Mouse (Mus musculus) cerebral cortex, adult 2 months (tissue): ENCODE results near the gene Ppp6r1.

Experiments used
- WGBS: fragments of 180-500 bp; shearing (Covaris S2); methylation state at CpG from one replicate; pipeline ENCODE4 v1.1.7; 2018; 5-methylcytosine and 5-hydroxymethylcytosine counted together

Gene Ppp6r1

DNA sequence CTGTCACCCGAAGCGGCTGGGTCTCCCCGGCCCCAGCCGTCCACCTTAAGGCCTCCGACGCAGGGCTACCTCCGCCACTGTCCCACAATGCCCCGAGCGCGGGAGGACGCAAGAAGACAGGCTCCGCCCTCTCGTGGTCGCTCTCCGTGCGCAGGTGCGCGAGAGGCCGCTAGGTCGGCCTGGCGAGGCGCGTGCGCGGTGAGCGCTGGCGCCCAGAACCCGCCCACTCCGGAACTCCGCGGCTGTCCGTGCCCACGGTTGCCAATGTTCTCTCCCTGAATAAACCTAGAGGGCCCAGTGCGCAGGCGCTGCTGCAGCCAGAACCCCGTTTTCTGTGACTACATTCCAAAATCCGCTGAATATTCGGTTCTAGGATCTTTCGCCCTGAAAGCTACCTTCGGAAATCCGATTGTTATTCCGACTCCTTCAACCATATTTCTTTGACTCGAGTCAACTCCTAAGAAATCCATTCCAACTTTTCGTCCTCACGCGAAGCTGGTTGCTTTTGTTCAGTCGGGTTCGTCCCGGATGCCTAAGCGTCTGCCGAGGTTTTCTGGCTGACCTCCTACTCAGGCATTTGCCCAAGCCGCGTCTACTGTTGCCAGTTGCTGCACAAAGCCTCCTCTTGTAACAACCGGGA, at the start of gene Ppp6r1:
TSS of gene Ppp6r1 (minus strand) at position 108 of the 640 bp plus-strand sequence.
- under 1% methylated on average over 54 of the region's 54 CpGs for WGBS

DNA sequence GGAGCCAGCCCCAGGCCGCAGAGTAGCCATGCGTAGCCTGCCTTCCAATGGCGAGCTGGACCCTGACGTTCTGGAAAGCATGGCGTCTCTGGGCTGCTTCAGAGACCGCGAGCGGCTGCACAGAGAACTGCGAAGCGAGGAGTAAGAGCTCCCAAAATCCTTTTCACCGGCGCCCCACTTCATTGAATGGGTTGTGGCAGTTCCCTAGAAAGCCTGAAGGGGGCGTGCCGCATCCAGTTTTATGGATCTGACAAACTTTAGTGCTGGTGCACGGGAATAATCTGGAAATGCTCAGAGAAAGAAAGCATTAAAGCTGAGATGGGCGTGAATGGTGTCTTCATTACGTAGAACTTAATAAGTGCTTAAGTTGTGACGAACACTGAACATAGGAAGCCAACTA, 46.3 kb upstream of the Ppp6r1 start:
- 41% methylated on average over 18 of the region's 18 CpGs for WGBS

GRCm38 (mm10) chr7:4703195-4703594, 44.4 kb upstream of the Ppp6r1 start:
- 90% methylated on average over 7 of the region's 7 CpGs for WGBS

- 41% methylated on average over 8 of the region's 8 CpGs for WGBS
These were observed 43.5 kb upstream of the Ppp6r1 start for GRCm38 (mm10) chr7:4702334-4702733.

DNA sequence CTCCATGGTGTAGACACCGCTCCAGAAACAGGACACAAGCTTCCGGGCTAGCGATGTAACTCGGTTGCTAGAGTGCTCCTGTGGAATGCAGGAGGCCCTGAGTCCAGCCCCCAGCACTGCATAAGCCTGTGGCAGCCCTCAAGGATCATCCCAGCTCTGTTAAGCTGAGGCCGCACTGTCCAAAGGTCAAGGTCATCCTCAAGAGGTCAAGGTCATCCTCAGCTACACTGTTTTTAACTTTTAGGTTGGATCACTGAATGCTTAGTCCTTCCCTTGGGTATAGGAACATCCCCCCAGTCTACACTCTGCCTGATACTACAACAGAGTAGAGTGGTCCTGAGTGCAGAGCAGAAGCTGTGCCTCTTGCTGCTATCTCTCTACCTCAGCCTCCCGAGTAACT, 34.2 kb upstream of the Ppp6r1 start:
- WGBS, result 86% methylated on average over 6 of the region's 6 CpGs

GRCm38 (mm10) chr7:4690951-4691653, 32.3 kb upstream of the Ppp6r1 start:
- 5% methylated on average over 35 of the region's 35 CpGs for WGBS

DNA sequence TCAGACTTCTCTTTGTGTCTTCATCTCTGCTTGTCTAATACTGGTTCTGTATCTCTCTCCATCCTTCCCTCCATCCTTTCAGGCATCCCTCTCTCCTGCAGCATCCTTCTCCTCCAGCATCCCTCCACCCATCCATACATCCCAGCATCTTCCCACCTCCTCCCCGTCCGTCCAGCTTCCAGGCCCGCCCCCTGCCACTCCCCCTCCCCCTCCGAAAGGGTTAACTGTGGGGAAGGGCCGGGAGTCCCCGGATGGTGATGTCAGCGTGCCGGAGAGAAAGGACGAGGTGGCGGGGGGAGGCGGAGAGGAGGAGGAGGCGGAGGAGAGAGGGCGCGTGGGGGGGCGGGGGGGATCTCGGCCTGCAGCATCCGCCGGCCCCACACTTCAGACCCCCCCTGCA, 31.6 kb upstream of the Ppp6r1 start, which contains the start of gene Brsk1:
TSS of gene Brsk1 (plus strand) at position 218 of the 400 bp plus-strand sequence.
- 1% methylated on average over 14 of the region's 18 CpGs for WGBS

- WGBS, result 1% methylated on average over 32 of the region's 32 CpGs
These were observed 26.0 kb upstream of the Ppp6r1 start, which contains the start of gene Hspbp1 for GRCm38 (mm10) chr7:4684632-4685417. Gene Hspbp1 (minus strand): TSS chr7:4685068.

DNA sequence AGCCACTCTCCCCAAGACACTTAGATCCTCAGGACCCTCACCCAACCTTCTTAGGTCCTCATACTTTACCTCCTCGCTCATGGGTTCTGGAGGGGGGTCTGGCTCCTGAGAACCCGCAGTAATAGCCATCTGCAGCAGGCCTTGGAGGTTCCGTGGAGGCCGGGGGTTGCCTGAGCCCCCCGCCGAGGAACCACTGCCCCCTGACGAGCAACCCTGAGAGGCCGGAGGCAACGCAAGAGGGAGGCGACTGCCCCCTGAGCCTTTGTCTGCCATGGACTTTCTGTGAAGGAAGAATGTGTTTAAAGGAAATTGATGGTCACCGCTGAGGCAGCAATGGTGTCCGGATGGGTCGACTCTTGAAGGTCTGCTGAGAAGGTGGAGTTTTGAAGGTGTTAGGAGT, 25.4 kb upstream of the Ppp6r1 start:
- 1% methylated on average over 13 of the region's 13 CpGs for WGBS

DNA sequence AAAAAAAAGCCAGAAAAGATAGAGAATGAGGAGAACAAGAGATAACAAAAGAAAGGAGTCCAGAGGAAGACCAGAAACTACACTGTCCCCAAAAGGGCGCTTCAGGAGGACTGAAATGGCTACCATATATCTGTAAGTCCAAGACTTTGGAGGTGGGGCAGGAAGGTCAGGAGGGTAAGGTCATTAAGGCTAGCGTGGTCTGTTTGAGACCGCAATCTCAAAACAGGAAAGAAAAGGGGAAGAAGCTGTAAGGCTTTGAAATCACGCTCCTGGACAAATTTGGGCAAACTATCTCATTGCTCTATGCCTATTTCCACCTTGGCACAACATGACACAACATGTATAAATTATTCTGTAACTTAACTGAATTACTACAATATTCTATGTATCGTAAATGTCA, 24.5 kb upstream of the Ppp6r1 start:
- 82% methylated on average over 5 of the region's 5 CpGs for WGBS

- 84% methylated on average over 7 of the region's 7 CpGs for WGBS
These were observed 16.4 kb upstream of the Ppp6r1 start for GRCm38 (mm10) chr7:4675200-4675599.

- 89% methylated on average over 12 of the region's 12 CpGs for WGBS
These were observed 15.4 kb upstream of the Ppp6r1 start for GRCm38 (mm10) chr7:4674114-4674731.

DNA sequence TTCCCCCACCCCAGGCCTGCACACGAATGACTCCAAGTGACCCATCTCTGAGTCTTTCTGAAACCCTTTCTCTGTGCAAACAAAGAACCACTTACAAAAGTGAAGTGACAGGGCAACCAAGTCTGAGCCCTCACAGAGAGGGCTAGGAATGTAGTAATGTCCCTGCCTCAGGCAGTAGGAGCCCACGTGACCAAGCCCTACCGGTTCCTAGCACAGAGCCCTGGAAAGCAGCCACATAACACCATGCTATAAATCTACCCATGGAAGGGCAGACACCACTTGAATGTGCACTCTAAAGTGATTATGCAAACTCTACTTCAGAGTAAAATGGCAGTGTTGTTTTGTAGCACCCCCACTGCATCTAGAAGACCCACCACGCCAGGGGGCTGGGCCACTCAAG, 13.1 kb upstream of the Ppp6r1 start:
- 58% methylated on average over 4 of the region's 4 CpGs for WGBS

- 87% methylated on average over 8 of the region's 8 CpGs for WGBS
These were observed 11.9 kb upstream of the Ppp6r1 start for GRCm38 (mm10) chr7:4670655-4671255.

GRCm38 (mm10) chr7:4669156-4669555, 10.3 kb upstream of the Ppp6r1 start:
- WGBS, result 96% methylated on average over 9 of the region's 9 CpGs

DNA sequence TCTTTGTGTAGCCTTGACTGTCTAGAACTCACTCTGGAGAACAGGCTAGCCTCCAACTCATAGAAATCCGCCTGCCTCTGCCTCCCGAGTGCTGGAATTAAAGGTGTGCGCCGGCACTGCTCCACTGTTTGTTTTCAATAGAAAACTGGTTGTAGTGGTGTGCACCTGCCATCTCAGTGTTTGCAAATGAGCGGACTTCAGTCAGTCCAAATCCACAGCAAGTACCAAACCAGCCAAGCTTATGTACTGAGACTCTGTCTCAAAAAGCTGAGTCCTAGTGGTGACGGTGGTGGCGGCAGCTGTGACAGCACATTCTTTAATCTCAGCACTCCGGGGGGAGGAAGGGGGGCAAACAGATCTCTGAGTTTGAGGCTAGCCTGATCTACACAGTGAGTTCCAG, 9.7 kb upstream of the Ppp6r1 start:
- 94% methylated on average over 8 of the region's 8 CpGs for WGBS

GRCm38 (mm10) chr7:4666871-4667270, 8.1 kb upstream of the Ppp6r1 start:
- 98% methylated on average over 5 of the region's 5 CpGs for WGBS

DNA sequence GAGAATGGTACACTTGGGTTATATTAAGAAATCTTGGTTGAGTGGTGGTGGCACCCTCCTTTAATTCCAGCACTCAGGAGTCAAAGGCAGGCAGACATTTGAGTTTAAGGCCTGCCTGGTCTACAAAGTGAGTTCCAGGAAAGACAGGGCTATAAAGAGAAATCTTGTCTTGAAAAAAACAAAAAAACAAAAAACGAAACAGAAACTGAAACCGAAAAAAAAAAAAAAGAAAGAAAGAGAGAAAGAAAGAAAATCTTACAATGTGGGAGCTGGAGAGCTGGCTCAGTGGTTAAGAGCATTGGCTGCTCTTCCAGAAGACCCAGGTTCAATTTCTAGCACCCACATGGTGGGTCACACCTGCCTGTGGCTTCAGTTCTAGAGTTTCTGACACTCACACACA, 4.9 kb upstream of the Ppp6r1 start:
- 74% methylated on average over 2 of the region's 2 CpGs for WGBS

DNA sequence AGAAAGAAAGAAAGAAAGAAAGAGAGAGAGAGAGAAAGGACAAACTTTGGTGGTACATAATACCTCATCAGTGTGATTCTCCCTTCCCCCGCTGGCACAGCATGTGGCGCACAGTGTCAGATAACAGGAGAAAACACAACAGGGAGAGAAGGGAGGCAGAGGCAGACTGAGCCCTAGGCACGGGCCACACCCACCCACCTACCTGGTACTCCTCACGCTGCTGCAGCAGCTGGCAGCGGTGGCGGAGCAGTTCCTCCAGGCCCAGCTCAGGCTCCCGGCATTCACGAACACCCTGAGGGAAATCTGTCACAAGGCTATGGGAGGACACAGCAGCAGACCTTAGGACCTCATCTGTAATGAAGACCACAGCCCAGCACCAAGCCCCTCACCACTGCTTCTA, 4.4 kb upstream of the Ppp6r1 start:
- WGBS, result 64% methylated on average over 8 of the region's 8 CpGs

DNA sequence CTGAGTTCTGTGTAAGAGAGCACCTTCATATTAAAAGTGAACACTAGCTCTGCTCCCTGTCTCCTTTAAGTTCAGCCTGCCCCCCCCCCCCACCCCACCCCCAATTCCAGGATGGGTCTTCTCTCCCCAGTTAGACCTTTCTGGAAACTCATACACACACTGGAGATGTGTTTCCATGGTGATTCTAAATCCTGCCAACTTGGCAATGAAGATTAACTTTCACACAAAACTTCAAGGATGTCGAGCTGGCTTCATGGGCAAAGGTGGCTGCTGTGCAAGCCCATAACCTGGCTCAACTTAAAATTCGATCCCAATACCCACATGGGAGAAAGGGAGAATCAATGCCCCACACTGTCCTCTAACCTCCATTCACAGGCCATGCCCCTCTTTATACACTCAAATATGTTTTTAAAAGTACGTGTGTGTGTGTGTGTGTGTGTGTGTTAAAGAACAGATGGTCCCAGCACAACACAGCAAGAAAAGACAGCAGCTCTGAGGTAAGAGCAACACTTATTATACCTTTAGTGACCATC, 1.2 kb upstream of the Ppp6r1 start:
- 31% methylated on average over 3 of the region's 3 CpGs for WGBS

DNA sequence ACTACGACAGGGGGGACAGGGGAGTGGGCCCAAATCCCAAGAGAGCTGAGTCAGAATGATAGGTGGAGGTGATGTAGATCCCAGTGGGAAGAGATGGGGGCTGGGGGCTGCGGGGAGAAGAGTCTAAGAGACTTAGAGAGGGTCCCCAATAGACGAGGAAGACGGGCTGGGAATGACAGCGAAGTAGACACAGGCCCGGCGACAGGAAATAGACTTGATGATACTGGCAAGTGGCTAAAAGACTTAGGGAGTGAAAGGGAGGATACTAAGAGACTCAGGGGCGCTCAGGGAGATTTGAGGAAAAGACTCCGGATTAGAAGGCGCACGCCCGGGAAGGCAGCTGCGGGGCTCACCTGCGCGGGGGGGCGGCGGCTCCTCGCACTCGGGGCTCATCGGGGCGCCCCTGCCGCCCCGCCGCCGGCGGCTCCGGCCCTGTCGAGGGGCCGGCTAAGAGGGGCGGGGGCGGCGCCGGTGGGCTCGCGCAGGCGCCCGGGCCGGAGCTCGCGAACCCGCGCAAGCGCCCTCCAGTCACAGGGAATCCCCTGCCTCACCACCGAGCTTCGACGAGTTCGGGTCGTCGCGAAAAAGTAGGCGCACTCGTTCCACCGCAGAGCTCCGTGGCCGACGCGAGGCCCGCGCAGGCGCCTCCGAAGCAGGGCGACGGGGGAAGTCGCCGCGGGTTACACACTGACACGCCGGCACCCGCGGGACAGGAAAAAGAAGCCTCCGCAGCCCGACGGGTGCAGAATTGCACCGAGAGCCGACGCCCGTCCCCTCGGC, 501 bp downstream of the Ppp6r1 start:
- under 1% methylated on average over 77 of the region's 78 CpGs for WGBS
